Mouse (Mus musculus) testis, postnatal 10 days (tissue): Measurements from ENCODE around the gene Nxf1.

Experiments used
- DNase-seq: peaks from one replicate; pipeline ENCODE4 v3.0.0; 2021; ENCODE audit warnings: low spot score

Nxf1 gene

GRCm38 (mm10) chr19:8819596-8820423 lies 62.9 kb downstream of the Nxf1 start, which contains the start of gene Hnrnpul2:
Hnrnpul2 (plus strand) TSS chr19:8820010.
- peak; percentile 97 for DNase-seq
